Mouse (Mus musculus) embryonic facial prominence, embryonic 15.5 days (tissue): ENCODE results near the gene Olfr724. TPM values are rescaled to one million over a fixed set of nuclear protein-coding genes. Genes with fewer than 3 reads are reported as not detected.
"Not testable (repeated sequence)": the region's sequence is repeated elsewhere in the genome, so short reads cannot be mapped to it uniquely, and the experiment has no call there.

ENCODE experiments used
- ATAC-seq: fragments of 200-750 bp; cut with Nextera tagmentation; 2 replicates; pipeline ENCODE4 v1.8.0; 2017; ENCODE audit warnings: low read depth, moderate TSS enrichment; ENCODE audit not compliant: insufficient number of reproducible peaks, low FRiP score, low TSS enrichment
- H3K27ac ChIP-seq: fragments of 300-500 bp; sonication (generic); replicated peaks from 2 replicates; pipeline ENCODE4 v1.5.1; 2015; ENCODE audit warnings: mild to moderate bottlenecking, inconsistent platforms
- H3K27me3 ChIP-seq: fragments of 300-500 bp; sonication (generic); 2 replicates; pipeline ENCODE4 v1.6.1; 2015; ENCODE audit warnings: inconsistent platforms
- H3K36me3 ChIP-seq: fragments of 300-500 bp; sonication (generic); 2 replicates; pipeline ENCODE4 v1.6.1; 2015; ENCODE audit warnings: mild to moderate bottlenecking, inconsistent platforms
- H3K4me1 ChIP-seq: fragments of 300-500 bp; sonication (generic); 2 replicates; pipeline ENCODE4 v1.6.1; 2015; ENCODE audit warnings: inconsistent platforms
- H3K4me2 ChIP-seq: fragments of 300-500 bp; sonication (generic); replicated peaks from 2 replicates; pipeline ENCODE4 v1.6.1; 2015; ENCODE audit warnings: mild to moderate bottlenecking, inconsistent platforms
- H3K4me3 ChIP-seq: fragments of 300-500 bp; sonication (generic); replicated peaks from 2 replicates; pipeline ENCODE4 v1.5.1; 2015; ENCODE audit warnings: mild to moderate bottlenecking, inconsistent platforms
- H3K9ac ChIP-seq: fragments of 300-500 bp; sonication (generic); 2 replicates; pipeline ENCODE4 v1.6.1; 2015; ENCODE audit warnings: inconsistent platforms
- H3K9me3 ChIP-seq: fragments of 300-500 bp; sonication (generic); replicated peaks from 2 replicates; pipeline ENCODE4 v1.6.1; 2016; ENCODE audit warnings: inconsistent platforms
- WGBS: fragments of 180-500 bp; shearing (Covaris S2); methylation state at CpG from one replicate; pipeline ENCODE4 v1.1.7; 2015; 5-methylcytosine and 5-hydroxymethylcytosine counted together
- polyA plus RNA-seq: library from polyadenylated mRNA; unstranded; fragments of >200 nt; fragmentation: Nextera tagmentation; extraction: Ambion mirVana; gene quantifications from 2 replicates; pipeline ENCODE4 v1.2.1, GENCODE M21; 2015

The Olfr724 gene
- not detected in 2 replicates for polyA plus RNA-seq

DNA sequence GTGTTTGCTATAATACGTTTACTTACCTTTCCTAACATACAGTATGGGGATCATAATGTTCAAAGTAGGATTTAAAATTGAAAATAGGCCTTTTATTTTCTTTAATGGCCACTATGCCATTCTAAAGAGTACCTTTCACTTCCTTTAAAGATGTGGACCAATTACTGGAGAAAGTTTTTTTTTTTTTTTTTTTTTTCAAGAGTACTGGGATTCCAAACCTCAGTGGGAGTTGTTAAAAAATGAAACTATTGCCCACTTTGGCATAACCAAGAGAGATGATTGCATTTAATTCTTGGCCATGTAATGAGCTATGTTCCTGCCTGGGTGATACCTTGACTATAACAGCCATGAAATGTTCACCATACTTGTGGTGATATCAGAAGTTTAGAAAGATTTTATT, at the start of gene Olfr724:
Olfr724 (minus strand) TSS at position 101 of the 400 bp plus-strand sequence.
- not testable (repeated sequence) for H3K27me3 ChIP-seq, H3K4me2 ChIP-seq, H3K9me3 ChIP-seq, ATAC-seq, H3K27ac ChIP-seq, H3K4me1 ChIP-seq, H3K9ac ChIP-seq, H3K36me3 ChIP-seq, H3K4me3 ChIP-seq
- 46% methylated on average over 1 of the region's 1 CpGs for WGBS

DNA sequence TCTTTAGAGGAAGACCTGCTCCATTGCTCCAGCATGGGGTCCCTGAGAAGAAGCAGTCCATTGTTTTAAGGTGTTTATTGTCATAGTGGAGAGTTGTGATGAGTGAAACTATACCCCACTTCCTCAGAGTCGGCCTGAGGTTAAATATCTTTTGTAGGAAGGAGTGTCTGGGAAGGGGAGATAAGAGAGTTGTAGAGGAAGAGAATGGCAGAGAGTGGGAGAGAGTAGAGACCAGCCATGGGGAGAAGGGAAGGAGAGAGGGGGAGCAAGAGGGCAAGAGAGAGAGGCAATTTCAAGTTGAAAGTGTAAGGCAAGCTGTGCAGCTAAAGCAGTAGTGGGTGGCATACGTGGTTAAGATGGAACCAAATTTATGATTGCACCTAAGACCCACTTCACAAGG, 7.2 kb downstream of the Olfr724 start:
- WGBS = 51% methylated on average over 2 of the region's 2 CpGs
- H3K4me2 ChIP-seq = no peak overlapping the region
- no peaks in the 10 kb centered on the region for H3K9me3 ChIP-seq
- H3K27ac ChIP-seq = no peak overlapping the region
- no peak for ATAC-seq
- H3K4me3 ChIP-seq = no peak overlapping the region
- H3K4me1 ChIP-seq = no peaks in the 10 kb centered on the region
- no peaks in the 10 kb centered on the region for H3K36me3 ChIP-seq
- no peaks in the 10 kb centered on the region for H3K27me3 ChIP-seq
- H3K9ac ChIP-seq = no peak overlapping the region

DNA sequence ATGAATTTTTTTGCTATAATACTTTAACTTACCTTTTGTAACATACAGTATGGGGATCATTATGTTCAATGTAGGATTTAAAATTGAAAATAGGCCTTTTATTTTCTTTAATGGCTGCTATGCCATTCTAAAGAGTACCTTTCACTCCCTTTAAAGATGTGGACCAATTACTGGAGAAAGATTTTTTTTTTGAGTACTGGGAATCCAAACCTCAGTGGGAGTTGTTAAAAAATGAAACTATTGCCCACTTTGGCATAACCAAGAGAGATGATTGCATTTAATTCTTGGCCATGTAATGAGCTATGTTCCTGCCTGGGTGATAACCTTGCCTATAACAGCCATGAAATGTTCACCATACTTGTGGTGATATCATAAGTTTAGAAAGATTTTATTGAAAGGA, 31.4 kb downstream of the Olfr724 start, which contains the start of gene Olfr723:
Olfr723 (minus strand) TSS at position 101 of the 400 bp plus-strand sequence.
- H3K4me3 ChIP-seq, H3K27ac ChIP-seq, H3K27me3 ChIP-seq, H3K36me3 ChIP-seq, H3K4me2 ChIP-seq, ATAC-seq, H3K4me1 ChIP-seq, H3K9ac ChIP-seq, H3K9me3 ChIP-seq: not testable (repeated sequence)

Other genes with a start within 250 kb of the Olfr724 start
- gene Armh4, start 179.9 kb downstream of the Olfr724 start, polyA plus RNA-seq = 24.2 and 25.4 TPM in 2 replicates
- gene Olfr722, start 61.3 kb downstream of the Olfr724 start, polyA plus RNA-seq = not detected in 2 replicates
- not detected in 2 replicates for gene Olfr723, start 31.5 kb downstream of the Olfr724 start, polyA plus RNA-seq
- not detected in 2 replicates for gene Olfr725, start 77.1 kb upstream of the Olfr724 start, polyA plus RNA-seq
- 0.11 TPM in 1 of 2 replicates, not detected in the other for gene Olfr726, start 127.7 kb upstream of the Olfr724 start, polyA plus RNA-seq
- 0.08 and 0.09 TPM in 2 replicates for gene Olfr727, start 159.9 kb upstream of the Olfr724 start, polyA plus RNA-seq
- not detected in 2 replicates for gene Olfr728, start 179.4 kb upstream of the Olfr724 start, polyA plus RNA-seq
- not detected in 2 replicates for gene Olfr729, start 189.6 kb upstream of the Olfr724 start, polyA plus RNA-seq
- not detected in 2 replicates for gene Olfr730, start 224.9 kb upstream of the Olfr724 start, polyA plus RNA-seq